Mouse (Mus musculus) spleen, adult 2 months (tissue): ENCODE results near the gene Adgrl3.

Experiments used
- CTCF ChIP-seq: fragments of 200-500 bp; IDR thresholded peaks from 2 replicates; pipeline ENCODE4 v1.5.1; 2011; ENCODE audit warnings: mild to moderate bottlenecking, inconsistent platforms; ENCODE audit not compliant: insufficient read depth, insufficient read length, insufficient replicate concordance; ENCODE audit errors: extremely low read depth
- POLR2A ChIP-seq: fragments of 200-500 bp; IDR thresholded peaks from 2 replicates; pipeline ENCODE4 v1.6.1; 2011; ENCODE audit warnings: low read depth, low read length, inconsistent platforms

DNA sequence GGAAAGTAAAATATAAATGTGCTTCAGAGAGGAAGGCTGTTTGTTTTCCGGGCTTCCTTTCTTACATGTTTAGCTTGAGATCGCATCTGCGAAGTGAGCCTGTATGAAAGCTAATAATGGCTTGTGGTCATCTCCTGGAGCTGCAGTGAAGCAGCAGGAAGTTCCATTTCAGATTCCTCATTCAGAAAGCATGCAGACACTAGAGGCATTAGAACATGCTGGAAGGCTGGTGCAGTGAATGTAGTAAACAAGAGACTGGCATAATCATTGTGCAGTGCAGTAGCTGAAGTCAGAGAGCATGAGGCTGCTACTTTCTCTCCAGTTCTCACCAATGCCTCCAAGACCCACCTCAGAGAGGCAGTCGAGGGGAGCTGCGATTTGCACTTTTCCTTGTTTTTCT, 601.2 kb downstream of the Adgrl3 start:
- TF ChIP-seq CTCF (no peak), POLR2A (no peak)
